Mouse (Mus musculus) liver, embryonic 14.5 days (tissue): ENCODE data around the gene Wnk2. TPM values are rescaled to one million over a fixed set of nuclear protein-coding genes. Genes with fewer than 3 reads are reported as not detected.

Experiments used
- ATAC-seq: fragments of 200-750 bp; cut with Nextera tagmentation; 2 replicates; pipeline ENCODE4 v1.8.0; 2017; ENCODE audit warnings: moderate number of reproducible peaks, mild to moderate bottlenecking, moderate library complexity; ENCODE audit not compliant: insufficient read depth
- DNase-seq, 3 experiments: peaks; one replicate each; pipeline ENCODE4 v3.0.0-alpha.2; 2012 to 2013; ENCODE audit warnings: low read depth in 3 of 3, low spot score in 3 of 3
- H3K27ac ChIP-seq: fragments of 300-500 bp; sonication (generic); 2 replicates; pipeline ENCODE4 v1.5.1; 2014; ENCODE audit warnings: moderate library complexity, mild to moderate bottlenecking, control low read depth, inconsistent platforms
- H3K27me3 ChIP-seq: fragments of 300-500 bp; sonication (generic); 2 replicates; pipeline ENCODE4 v1.6.1; 2014; ENCODE audit warnings: mild to moderate bottlenecking, low read length, moderate library complexity; ENCODE audit not compliant: control insufficient read depth, insufficient read depth
- H3K36me3 ChIP-seq: fragments of 300-500 bp; sonication (generic); replicated peaks from 2 replicates; pipeline ENCODE4 v1.6.1; 2014; ENCODE audit warnings: low read depth; ENCODE audit not compliant: control insufficient read depth, insufficient read depth
- H3K4me1 ChIP-seq, 2 experiments: fragments of 200-500 bp in 1 of 2; fragments of 300-500 bp in 1 of 2; sonication (generic) in 1 of 2; replicated peaks; 2 replicates each; pipeline ENCODE4 v1.6.1; 2012 to 2014; ENCODE audit warnings: antibody characterized with exemption in 1 of 2, inconsistent platforms in 1 of 2, low read length in 1 of 2; ENCODE audit not compliant: control insufficient read depth in 2 of 2, insufficient read depth in 2 of 2
- H3K4me2 ChIP-seq: fragments of 300-500 bp; sonication (generic); 2 replicates; pipeline ENCODE4 v1.6.1; 2014; ENCODE audit warnings: low read depth, mild to moderate bottlenecking, control low read depth, moderate library complexity
- H3K4me3 ChIP-seq, 2 experiments: fragments of 200-500 bp in 1 of 2; fragments of 300-500 bp in 1 of 2; sonication (generic) in 1 of 2; 2 replicates each; pipeline ENCODE4 v1.5.1; 2012 to 2014; ENCODE audit warnings: low read depth in 2 of 2, low read length in 2 of 2, mild to moderate bottlenecking in 2 of 2, control low read depth in 1 of 2, inconsistent platforms in 1 of 2, moderate library complexity in 1 of 2; ENCODE audit not compliant: insufficient read depth in 1 of 2
- H3K9ac ChIP-seq: fragments of 300-500 bp; sonication (generic); replicated peaks from 2 replicates; pipeline ENCODE4 v1.6.1; 2014; ENCODE audit warnings: mild to moderate bottlenecking, control low read depth, moderate library complexity
- H3K9me3 ChIP-seq: fragments of 300-500 bp; sonication (generic); 2 replicates; pipeline ENCODE4 v1.6.1; 2016; ENCODE audit warnings: low read length, mixed read lengths; ENCODE audit not compliant: control insufficient read depth
- CTCF ChIP-seq: IDR thresholded peaks from 2 replicates; pipeline ENCODE4 v1.5.1; 2016; ENCODE audit warnings: antibody characterized with exemption, low read depth, control low read depth
- EP300 ChIP-seq: IDR thresholded peaks from 2 replicates; pipeline ENCODE4 v1.6.1; 2016; ENCODE audit warnings: antibody characterized with exemption, low read depth
- WGBS: fragments of 180-500 bp; shearing (Covaris S2); extraction: QIAGEN DNeasy Blood & Tissue Kit; methylation state at CpG from one replicate; pipeline ENCODE4 v1.1.7; 2014; ENCODE audit not compliant: insufficient replicate concordance; 5-methylcytosine and 5-hydroxymethylcytosine counted together
- polyA plus RNA-seq, 2 experiments: library from polyadenylated mRNA; depleted of rRNA in 1 of 2; stranded (reverse) in 1 of 2; unstranded in 1 of 2; fragments of >200 nt; fragmentation: Nextera tagmentation in 1 of 2; extraction: Ambion mirVana in 1 of 2; gene quantifications; 2 replicates each; pipeline versions ENCODE4 v1.2.1 to v1.2.3; 2012 to 2014

Wnk2 gene
- polyA plus RNA-seq, 2 experiments: 0.05 to 0.13 TPM

DNA sequence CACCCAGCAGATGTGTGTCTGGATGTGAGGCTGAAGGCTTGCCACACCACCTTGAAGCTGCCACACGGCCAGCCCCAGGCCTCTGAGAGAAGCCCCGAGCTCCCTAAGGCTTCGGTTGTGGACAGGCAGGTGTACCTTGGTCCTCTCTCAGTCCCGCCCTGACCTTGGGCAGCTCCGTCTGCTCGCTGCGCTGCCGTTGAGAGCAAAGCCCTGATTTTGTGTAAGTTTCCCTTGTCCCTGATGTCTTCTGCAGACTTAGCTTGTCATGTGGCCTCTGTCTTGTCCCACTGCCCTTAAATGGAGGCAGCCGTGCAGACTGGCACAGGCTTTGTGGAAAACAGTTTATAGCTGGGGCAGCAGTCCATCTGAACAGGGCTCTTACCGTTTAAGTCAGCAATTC is 6.2 kb upstream of the Wnk2 start:
- H3K27ac ChIP-seq: no peak overlapping the region
- no peaks in the 10 kb centered on the region for H3K36me3 ChIP-seq
- DNase-seq: no peak
- TF ChIP-seq EP300 (no peak), CTCF (no peak)
- WGBS: 68% methylated on average over 10 of the region's 10 CpGs
- H3K4me2 ChIP-seq: no peak overlapping the region
- ATAC-seq: no peak
- no peaks in the 10 kb centered on the region; a peak in 1 of 4 replicates for H3K4me1 ChIP-seq
- no peaks in the 10 kb centered on the region; the same call in 1 of the 2 replicates for H3K9me3 ChIP-seq
- H3K27me3 ChIP-seq: no peaks in the 10 kb centered on the region
- no peak overlapping the region for H3K9ac ChIP-seq
- H3K4me3 ChIP-seq: no peak overlapping the region

DNA sequence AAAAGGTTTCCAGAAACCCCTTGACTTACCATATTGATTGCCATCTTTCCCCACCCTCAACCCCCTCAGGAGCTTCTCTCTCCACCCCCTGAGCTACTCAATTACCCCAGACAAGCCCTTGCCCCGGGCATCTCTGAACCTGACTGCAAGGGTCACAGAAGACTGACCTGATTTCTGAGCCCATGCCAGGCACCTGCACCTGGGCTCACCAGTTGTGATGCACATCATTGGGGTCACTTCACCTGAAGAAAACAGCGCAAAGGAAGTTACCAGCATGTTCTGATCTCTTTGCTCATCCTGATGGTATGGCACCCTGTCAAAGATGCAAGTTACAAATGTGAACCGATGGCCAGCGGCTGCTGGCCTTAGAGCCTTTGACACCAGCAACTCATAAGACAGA is 873 bp upstream of the Wnk2 start:
- Histone ChIP-seq H3K4me1 (no peaks in the 10 kb centered on the region), H3K4me3 (no peak overlapping the region), H3K36me3 (no peaks in the 10 kb centered on the region), H3K9me3 (no peaks in the 10 kb centered on the region), H3K27ac (no peak overlapping the region), H3K27me3 (peaks cover 42% of the 10 kb centered on the region), H3K4me2 (no peak overlapping the region), H3K9ac (no peak overlapping the region)
- WGBS: 64% methylated on average over 4 of the region's 4 CpGs
- ATAC-seq: no peak
- DNase-seq: no peak
- TF ChIP-seq EP300: no peak
- no peak for TF ChIP-seq CTCF

DNA sequence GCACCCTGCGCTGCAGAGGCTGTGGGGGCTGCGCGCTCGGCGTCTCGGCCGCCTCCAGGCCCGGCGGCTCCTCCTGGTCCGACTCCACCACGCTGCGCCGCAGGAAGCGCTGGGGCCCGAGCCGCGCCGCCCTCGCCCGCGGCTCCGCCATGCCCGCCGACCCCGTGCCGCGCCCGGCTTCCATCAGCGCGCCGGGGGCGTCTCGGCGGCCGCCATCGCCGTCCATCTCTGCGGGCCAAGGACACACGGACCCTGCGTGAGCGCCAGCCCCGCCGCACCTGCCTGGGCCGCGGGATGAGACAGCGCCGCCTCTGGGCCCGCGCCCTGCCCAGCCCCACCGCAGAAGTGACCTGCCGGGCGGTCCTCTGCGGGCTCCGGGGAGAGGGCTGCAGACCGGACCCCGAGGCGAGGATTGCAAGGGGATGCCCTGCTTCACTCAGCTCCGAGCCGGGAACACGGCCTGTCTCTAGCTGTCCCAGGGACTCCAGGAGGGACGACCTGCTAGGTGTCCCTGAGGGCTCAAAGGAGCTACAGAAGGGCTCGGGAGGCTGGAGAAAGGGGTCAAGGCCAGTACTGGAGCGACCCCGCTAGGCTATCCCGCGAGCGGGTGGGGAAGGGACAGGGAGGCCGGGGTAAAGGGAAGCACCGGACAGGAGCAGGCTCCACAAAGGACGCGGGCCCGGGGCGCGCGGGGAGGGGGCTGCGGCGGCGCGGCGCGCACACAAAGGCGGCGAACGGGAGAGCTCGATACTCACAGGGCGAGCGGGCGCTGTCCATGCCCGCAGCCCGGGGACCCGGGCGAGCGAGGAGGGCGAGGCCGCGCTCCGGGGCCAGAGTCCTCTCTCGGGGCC is 582 bp downstream of the Wnk2 start:
- no peak for DNase-seq
- H3K9ac ChIP-seq: no peak overlapping the region

DNA sequence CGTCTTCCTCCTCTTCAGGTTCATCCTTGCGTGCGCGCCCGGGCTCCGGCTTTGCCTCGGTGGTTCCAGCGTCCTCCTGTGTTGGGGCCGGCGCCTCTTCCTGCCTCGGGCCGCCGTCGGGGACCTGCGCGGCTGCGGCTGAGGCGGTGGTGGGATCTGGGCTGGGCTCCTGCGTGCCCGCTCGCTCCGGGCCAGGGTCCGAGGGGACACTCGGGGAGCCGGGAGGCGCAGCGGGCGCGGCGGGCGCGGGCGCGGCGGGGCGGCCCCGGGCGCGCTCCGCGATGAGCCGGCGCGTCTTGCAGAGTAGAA is 1.2 kb downstream of the Wnk2 start:
- Histone ChIP-seq H3K36me3 (no peaks in the 10 kb centered on the region), H3K9ac (no peak overlapping the region), H3K4me2 (peak overlapping the region; percentile 64), H3K27me3 (peaks cover 42% of the 10 kb centered on the region), H3K4me1 (no peaks in the 10 kb centered on the region), H3K9me3 (no peaks in the 10 kb centered on the region), H3K27ac (no peak overlapping the region), H3K4me3 (peak overlapping the region in 1 of 2 experiments; percentile 51; a peak in 3 of 4 replicates)
- DNase-seq (no peak), ATAC-seq (no peak)
- 2% methylated on average over 40 of the region's 44 CpGs for WGBS
- TF ChIP-seq EP300 (no peak), CTCF (no peak)

More for the DNA sequence above, 582 bp downstream of the Wnk2 start:
- Histone ChIP-seq H3K4me2 (peak overlapping the region; percentile 64), H3K4me3 (peak overlapping the region; percentile 37 to 51), H3K9me3 (no peaks in the 10 kb centered on the region), H3K36me3 (no peaks in the 10 kb centered on the region), H3K27me3 (peaks cover 42% of the 10 kb centered on the region), H3K4me1 (no peaks in the 10 kb centered on the region), H3K27ac (no peak overlapping the region)
- ATAC-seq: no peak
- TF ChIP-seq CTCF: no peak
- no peak for TF ChIP-seq EP300
- WGBS: under 1% methylated on average over 65 of the region's 98 CpGs

DNA sequence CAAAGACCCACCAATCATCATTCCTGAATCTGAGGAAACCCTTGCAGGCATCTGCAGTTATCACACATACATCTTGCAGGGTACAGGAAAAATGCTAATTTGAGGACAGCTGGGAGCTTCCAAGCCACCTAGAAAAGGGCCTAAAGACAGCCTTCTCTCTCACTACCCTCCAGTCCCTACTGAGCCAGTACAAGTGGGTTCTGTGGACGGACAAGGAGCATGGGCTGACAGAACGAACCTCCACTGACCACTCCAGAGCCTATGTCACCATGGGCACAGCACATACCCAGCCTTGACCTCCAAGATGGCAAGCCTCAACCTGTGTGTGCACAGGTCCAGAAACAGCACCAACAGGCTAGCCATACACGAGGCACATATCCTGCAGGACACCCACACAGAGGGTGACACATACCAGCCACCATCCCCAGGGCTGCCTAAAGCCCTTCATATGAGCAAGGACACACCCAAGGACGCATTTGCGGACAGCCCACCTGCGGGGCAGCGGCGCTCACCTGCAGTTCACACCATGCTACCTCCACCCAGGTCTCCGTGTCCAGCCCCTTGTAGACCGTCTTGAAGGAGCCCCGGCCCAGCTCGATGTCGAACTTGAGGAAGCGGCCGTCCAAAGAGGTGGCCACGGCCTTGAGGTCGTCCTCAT is 1.6 kb downstream of the Wnk2 start:
- no peak overlapping the region for H3K27ac ChIP-seq
- H3K4me2 ChIP-seq: peak overlapping the region; percentile 64
- TF ChIP-seq EP300 (no peak), CTCF (no peak)
- peaks cover 42% of the 10 kb centered on the region for H3K27me3 ChIP-seq
- H3K36me3 ChIP-seq: no peaks in the 10 kb centered on the region
- H3K4me1 ChIP-seq: no peaks in the 10 kb centered on the region
- no peak overlapping the region for H3K4me3 ChIP-seq
- 25% methylated on average over 17 of the region's 17 CpGs for WGBS
- no peaks in the 10 kb centered on the region for H3K9me3 ChIP-seq
- no peak for ATAC-seq
- H3K9ac ChIP-seq: no peak overlapping the region
- DNase-seq: no peak
